Mouse (Mus musculus) embryo, embryonic 10.5 days (tissue): ENCODE measurements at regions not wholly inside any gene's neighbourhood (a gene's known extent, or its start where the extent isn't known, plus 50 kb on each side); places are given as distances from the start of the nearest gene placed in this dataset.

Source experiments
- DNase-seq: peaks from one replicate; pipeline ENCODE4 v3.0.0-alpha.2; 2015; ENCODE audit warnings: low spot score

DNA sequence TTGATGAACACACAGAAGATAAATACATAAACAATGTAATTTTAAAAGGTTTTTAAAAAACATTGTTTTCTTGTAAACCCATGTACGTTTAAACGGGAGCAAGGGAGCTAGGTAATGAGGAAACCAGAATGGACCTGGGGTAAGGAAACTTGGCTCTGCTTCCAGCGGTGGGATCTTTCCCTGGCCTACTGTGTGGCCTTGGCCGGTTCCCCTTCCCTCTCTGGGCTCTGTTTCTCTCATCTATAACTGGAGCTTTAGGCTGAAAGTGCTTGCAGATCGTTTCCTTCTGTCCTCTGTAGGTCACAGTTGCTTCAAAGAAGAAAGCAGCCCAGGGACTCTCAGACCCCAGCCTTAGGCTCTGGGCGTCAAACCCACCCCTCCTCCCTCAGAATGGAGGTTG, 285.1 kb upstream of the Zmiz1 start:
- no peak for DNase-seq

DNA sequence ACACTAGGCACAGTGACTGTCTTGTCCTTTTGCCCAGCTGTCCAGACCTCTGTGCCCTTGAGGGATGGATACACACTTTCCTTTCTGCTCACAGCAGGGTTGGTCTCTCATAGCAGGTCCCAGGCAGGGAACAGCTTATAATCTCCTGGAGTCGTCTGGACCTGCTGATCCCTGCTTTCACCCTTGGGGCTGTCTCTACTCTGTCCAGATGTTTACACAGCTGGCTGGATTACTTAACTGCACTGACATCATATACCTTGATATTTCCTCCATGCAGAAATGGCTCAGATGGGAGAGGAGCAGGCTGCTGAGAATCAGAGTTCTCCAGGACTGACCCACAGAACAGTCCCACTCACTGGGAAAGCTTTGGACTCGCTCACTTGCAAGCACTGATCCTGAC, 284.6 kb upstream of the Zmiz1 start:
- DNase-seq = peak; percentile 40

DNA sequence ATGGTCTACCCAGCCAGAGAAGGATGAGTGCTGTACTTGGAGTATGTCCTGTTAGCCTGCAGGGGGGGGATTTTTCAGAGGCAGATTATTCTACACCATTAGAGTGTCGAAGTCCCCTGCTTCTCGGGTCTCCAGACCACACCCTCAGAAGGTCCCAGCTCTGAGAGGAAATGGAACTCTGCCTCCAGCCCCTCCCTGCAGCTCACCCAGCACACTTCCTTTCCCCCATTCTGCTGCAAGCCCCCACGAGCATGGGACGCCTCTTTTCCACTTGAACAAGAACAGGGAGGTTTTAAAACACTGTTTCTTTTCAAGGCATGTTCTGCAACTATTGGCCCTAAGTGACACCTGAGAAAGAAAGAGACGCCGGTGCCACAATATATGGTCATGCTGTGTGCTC, 282.8 kb upstream of the Zmiz1 start:
- no peak for DNase-seq

DNA sequence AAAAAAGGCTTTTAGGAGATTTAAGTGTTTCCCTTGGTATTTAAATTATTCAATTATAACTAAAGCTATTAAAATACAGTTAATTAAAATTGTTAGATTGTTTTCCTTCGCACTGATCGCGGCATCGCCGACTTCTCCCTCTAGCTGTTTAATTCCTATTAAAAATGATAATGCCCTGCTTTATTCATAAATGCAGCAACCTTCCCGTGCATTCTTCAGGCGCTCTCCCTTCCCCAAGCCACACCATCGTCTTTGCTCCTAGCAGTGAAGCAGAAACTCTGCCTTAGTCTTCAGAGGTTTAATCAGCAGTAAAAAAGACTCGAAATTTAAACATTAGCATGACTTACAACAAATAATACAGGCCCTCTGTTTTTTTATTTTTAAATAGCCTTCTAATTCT, 278.9 kb upstream of the Zmiz1 start:
- DNase-seq = no peak

DNA sequence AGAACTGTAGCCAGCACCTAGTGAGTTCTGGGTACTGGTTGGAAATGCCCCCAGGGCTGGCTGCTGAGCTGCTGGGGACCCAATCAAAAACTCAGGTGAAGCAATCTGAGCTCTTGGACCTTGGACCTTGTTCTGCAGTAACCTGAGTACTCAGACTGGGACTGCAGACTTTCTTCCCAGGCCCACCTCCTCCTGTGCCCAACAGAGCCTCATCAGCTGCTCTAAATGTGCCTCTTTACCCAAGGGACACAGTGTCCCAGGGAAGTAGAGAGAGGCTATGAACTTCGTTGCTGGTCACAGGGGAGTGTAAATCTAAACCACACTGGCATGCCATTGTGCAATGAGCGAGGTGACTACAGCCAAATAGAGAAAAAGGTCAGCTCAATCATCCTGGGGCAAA, 277.6 kb upstream of the Zmiz1 start:
- DNase-seq = no peak

DNA sequence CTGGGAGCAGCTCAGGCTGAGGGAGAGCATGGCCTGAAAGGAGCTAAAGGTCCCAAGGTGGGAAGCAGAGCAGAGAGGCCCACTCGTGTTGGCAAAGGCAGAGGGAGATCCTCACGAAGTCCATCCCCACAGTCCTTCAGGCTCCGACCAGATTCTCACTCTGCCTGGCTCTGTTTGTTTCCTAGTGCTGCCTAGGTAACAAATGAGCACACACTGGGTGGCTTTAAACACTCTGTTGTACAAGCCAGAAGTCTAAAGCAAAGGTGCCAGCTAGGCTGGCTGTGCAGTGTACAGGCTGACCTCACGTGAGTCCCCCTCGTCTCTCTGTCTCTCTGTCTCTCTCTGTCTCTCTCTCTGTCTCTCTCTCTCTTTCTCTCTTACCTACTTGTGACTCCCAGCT, 274.9 kb upstream of the Zmiz1 start:
- peak; percentile 20 for DNase-seq

DNA sequence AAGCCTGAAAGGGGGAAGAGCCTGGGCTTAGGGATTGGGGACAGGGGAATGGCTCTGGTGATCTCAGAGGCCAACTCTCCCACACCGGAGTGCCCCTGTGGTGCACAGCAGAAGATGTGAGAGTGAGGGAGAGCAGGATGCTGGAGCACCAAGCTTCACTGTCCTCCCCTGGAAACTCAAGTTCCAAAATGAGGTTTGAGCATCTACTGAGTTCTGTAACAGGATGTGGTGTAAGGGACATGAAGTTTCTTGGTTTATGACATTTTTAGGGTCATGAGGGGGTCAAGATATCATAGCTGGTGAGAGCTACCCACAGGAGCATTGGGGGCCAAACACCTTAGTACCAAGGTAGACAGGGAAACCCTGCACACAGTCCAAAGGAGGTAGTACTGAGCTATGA, 274.1 kb upstream of the Zmiz1 start:
- DNase-seq = no peak

DNA sequence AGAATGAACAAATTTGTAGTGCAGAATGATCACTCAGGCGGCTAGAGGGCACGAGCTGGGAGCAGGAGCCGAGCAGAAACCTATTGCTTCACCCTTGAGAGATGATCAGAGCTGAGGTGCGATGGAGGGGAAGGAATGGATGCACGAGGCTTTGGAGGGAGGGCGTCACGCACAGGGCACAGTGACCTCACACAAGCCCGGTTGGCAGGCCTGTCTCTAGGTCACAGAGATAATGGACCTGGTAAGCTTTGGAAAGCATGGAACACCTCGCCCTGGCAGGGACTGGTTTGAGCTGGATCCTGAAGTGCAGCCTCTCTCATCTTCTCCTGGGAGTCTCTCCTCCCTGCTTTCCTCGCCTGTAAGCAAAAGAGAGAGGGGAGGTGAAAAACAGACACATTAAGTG, 273.4 kb upstream of the Zmiz1 start:
- DNase-seq = peak; percentile 16

DNA sequence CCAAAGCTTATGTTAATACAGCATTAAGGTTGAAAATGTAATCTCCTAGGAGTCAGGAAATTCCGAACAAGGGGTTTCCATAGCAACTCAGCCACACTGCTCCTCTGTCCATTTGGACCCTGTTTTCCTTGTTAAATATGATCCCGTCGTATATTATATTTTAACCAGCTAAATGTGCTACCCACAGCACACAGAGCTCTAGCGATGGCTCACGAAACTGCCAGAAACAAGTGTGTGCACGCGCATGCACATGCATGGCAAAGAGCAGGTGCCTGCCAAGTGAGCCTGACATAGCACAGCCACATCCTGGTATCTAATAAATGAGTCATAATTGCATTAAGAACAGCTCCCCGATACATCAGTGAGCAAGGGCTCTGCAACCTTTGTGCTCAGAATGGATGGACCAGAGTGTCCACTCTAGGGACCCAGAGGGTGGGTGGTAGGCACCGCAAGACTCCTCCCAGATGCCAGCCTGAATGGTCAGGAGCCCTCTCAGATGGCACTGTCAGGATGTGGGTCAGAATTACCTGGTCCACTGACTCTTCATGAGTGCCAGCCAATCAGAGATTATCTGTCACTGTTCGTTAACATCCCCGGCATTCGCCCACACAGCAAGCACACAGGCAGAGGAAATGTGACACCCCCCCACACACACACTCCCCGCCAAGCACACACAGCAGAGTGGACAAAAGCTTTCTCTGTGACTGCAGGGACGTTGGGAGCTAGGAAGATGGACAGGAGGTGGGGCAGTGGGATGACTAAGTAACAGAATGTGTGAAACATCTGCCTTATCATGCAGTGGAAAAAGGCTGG, 272.8 kb upstream of the Zmiz1 start:
- peak; percentile 53 for DNase-seq

DNA sequence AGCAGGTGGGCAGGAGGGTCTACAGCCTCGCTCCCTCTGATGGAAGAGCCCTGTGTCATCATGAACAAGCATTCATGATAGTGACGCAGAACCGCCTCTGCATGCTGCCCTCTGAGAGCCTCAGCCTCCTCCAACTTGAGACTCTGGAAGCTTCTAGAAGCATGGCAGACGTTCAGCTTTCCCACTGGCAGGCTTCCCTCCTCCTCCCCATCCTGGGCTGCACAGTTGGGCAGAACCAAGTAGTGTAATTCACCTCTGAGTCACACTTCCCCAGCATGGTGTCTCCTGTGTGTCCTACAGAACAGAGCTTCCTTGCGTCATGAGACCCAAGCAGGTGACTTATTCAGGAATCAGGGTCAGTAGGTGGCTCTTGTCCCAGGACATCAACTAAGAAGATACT, 271.3 kb upstream of the Zmiz1 start:
- no peak for DNase-seq

DNA sequence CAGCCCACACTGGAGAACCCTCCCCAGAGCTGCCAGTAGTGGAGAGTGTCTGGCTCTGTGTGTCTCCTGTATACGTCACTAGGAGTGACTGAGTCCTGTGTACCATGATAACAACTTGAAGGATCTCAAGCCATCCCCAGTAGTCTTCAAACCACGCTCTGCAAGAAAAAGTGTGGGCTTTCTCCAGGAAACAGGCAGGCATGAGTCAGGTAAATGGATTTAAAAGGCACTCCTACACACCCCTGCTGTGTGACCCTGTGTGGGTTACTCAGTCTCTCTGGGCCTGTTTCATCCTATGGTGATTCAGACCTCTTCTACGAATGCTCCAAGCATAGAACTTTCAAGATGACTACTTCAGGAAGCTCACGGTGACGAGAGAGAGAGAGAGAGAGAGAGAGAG, 269.7 kb upstream of the Zmiz1 start:
- DNase-seq = no peak

DNA sequence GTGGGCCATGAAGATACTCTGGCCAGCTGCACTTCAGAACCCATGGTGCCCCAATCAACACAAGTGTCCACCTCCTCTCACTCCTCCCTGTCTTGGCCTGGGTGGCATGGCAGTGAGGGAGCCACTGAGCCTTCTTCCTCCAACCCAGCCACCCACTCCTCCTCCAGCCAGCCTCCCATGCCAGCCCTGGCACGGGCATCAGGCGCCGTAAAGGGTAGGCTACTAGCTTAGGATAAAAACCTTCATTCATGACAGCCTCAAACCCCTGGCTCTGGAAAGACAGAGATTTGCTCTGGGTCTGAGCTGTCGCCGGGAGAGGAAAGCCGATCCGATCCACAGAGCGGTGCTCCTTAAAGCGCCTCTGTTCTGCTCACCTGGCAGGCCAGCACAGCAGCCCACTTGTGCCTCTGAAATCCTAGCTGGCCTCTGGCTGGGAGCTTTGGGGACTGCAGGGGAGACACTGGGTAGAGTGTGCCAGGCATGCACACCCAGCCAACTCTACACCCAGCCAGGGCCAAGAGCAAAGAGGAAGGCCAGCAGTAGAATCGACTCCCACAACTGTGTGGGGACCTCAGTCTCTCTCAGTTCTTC, 268.2 kb upstream of the Zmiz1 start:
- no peak for DNase-seq

DNA sequence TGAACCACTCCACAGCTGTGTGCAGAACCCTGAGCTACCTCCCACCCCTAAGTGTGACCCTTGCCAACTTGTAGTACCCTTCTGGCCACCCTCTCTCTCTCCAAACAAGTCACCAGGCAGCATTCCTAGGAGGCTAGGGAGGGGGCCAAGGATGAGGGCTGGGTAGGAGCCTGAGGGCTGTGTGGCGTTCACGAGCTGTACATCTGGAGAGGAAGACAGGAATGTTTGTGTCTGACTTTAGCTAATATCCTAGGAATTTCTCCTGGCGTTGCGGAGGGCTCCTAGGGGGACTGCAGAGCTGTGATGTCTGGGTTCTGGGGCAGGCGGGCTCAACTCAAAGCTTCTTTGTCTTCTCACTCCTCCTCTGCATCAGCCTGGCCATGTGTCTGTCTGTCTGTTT, 262.2 kb upstream of the Zmiz1 start:
- peak; percentile 52 for DNase-seq

DNA sequence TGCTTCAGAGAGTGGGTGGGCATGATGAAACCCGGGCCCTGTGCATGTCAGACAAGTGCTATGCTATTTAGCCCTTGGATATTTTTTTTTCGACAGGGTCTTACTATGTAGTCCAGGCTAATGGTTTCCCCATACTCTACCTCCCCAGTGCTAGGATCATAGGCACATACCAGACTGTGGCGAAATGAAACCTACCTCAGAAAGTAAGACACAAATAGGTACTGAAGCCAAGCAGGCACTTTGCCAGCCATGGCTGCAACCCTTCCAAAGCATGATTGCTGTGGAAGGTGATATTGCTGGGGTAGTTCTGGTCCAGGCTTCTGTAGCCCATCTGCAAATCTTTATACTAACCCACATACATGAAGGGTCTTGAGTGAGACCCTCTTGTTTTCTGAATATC, 259.1 kb upstream of the Zmiz1 start:
- no peak for DNase-seq

DNA sequence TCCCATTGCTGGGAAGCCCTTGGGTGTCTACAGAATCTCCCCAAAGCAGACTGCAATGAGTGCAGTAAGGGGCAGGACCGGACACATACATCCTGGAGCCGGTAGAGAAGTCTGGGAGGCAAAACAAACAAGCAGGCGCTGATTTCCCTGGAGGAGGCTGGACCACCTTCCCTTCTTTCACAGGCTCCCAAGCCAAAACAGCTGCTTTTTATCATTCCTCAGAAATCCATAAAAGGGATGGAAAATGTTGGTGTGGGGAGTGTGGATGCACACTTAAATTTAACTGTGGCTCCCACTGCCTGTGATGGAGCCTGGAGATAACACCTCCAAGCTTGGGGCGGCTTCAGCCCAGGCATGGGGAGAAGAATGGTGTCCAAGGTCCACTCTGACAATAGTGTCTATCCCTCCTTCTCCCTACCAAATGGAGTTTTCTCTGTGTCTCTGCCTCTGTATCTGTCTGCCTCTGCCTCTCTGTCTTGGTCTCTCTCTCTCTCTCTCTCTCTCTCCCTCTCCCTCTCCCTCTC, 258.3 kb upstream of the Zmiz1 start:
- DNase-seq = no peak

DNA sequence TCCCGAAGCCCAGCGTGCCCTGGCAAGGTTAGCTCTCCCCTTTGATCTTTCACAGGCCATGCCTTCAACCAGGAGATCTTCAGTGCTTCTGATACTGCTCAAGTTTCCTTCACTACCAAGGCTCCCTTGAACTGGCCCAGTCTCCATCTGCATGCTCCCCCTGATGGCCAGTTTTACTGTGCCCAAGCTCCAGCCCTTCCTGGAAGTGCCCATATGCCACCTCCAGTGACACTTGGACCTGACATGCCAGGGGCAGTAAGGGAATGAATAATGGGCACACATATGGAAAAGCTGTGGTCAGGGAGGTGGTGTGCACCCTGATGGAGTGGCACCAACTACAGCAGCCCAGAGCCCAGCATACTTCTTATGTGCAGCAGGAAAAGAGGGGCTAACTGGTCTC, 256.7 kb upstream of the Zmiz1 start:
- no peak for DNase-seq

DNA sequence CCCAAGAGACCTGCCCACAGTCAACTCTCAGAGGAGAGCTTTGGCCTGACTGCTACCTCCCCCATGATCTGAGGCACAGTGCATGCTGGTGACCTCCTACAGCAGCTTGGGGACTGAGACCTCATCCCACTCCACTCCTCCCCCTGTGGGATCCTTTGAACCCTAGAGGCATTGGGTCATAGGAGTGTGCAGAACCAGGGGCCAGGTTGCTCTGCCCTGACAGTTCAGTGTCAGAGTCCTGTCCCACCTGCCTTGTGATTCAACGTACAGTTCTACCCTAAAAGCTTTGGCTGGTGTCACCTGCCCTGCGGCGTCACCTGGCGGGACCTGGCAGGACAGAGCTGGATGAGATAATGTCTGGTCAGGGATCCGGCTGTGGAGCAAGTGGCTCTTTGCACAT, 254.9 kb upstream of the Zmiz1 start:
- no peak for DNase-seq

DNA sequence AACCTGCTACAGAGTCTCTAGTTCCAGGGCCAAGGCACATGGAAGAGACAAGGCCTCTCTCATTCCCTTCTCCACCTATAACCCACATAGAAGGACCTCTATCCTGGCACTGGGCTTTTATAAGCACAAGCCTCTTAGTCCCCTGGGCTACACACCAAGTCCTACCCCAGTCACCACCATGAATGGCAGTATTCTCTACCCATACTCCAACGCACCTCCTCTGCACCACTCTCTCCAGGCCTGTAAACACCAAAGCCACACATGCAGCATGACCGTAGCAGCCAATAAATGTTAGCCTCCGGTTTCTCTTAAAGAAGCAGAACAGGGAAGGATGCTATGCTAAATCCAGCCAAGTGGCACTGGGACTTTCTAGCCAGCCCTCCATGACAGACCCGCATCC, 252.1 kb upstream of the Zmiz1 start:
- DNase-seq = no peak

DNA sequence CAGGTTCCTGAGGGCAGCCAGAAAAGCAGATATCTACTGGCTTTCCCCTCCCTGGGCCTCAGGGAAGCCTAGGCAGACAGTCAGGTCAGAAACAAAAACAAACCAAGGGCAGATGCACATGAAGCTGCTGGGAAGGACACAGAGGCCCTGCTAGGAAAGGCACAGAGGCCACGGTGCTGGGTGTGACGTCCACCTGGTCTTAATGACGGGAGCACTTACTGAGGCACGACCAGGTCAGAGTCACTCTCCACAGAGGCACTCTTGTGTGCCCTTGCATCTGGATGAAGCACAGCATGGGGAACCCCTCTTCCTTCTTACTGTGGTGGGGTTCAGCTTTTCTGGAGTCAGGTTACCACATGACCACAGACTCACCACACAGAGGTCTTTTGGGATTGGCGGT, 251.6 kb upstream of the Zmiz1 start:
- DNase-seq = no peak

DNA sequence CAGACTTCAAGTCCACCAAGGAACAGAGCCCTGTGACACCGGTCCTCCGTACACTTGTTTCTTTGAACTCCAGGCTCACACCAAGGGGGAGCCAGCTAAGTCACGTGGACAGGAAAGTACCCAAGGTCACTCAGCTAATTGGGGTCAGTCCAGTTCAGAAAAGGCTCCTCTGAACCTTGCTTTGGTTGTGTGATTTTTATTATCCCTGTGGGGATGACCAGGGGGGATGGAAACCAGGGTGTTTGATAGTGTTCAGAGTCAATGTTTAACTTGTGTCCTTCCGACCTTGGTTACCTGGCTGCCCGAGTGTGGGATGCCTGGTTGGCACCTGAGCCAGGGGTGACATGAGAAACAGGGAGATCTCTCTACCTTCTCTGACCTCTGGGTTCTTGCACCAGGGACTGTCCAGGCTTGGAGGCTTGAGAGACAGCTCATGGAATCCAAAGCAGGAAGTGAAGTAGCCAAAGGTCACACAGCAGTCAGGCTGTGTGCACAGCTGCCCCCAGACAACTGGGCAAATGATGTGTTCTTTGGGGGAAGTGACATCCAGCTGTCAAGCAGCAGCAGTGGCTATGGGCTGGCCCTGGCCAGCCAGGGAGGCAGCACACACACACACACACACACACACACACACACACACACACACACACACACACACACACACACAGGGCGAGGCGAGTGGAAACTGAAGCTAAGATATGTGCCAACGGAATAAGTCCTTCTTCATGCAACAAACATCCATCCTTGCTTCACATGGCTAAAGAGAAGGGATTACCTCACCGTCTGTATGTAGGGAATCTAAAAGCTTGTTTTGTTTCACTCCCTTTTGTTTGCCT, 250.5 kb upstream of the Zmiz1 start:
- peak; percentile 63 for DNase-seq

DNA sequence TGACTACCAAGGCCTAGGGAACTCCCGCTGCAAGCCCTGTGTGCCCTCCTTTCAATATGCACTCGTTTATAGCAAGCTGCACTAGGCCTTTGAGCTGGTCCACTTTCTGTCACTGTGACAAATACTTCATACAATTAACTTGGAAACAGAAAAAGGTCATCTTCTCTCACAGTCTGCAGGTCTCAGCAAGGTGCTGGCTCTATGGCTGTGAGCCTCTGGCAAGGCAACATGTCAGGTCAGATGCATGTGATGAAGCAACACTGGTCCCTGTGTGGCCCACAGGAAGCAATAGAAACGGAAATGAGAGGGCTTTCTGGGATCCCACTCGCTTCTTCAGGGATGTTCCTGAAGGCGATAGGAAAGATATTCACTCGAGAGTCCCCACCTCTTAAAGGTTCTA, 245.9 kb upstream of the Zmiz1 start:
- no peak for DNase-seq

DNA sequence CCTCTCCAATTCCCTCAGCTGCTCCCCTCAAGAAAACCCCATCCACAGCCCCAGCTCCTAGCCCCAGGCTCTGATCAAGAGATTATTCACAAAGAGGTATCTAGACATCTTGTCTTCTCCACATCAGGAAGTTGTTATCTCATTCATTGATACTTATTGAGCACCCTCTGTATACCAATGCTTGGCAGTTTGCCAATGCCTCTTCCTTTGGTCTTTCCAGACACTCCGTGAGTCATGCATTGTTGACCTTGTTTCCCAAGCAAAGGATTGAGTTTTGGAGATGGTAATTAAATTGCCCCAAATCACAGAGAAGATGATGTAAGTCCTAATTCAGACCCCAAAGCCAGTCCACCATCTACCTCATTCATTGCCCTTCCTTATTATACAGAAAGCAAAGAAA, 235.9 kb upstream of the Zmiz1 start:
- DNase-seq = no peak

DNA sequence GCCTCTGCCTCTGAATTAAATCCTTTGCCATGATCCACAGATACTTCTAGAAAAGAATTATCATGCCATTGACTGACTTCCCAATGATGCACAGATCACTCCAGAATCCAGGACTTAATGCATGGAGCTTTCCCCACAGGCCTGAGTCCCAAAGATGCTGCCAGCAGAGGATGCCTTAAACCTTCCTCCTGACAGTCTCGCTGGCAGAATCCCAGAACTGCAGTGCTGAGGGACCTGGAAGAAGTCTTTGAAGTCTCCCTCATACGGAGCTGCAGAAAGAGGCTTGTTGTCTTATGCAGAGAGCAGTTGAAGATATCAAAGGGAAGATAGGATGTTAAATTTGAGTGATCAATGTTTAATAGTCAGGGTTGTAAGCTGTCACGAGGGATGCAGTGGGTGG, 233.8 kb upstream of the Zmiz1 start:
- no peak for DNase-seq
